Mouse (Mus musculus) MEL (cell line): ENCODE measurements around the gene Nsg1. TPM values are rescaled to one million over a fixed set of nuclear protein-coding genes. Genes with fewer than 3 reads are reported as not detected.

Experiments used
- DNase-seq: peaks from one replicate; pipeline ENCODE4 v3.0.0; 2011; ENCODE audit warnings: low read depth, low spot score
- H3K27ac ChIP-seq: 2 replicates; pipeline ENCODE4 v1.5.1; 2012; ENCODE audit warnings: low read depth, mild to moderate bottlenecking, control low read depth, low read length, moderate library complexity; ENCODE audit not compliant: control insufficient read depth
- H3K27me3 ChIP-seq, 2 experiments: fragments of 150-350 bp in 1 of 2; sonication (generic) in 1 of 2; 2 replicates each; pipeline ENCODE4 v1.6.1; 2012; ENCODE audit warnings: low read length in 2 of 2, mild to moderate bottlenecking in 2 of 2, improper control_type of control experiment in 1 of 2, moderate library complexity in 1 of 2; ENCODE audit not compliant: insufficient read depth in 2 of 2, control insufficient read depth in 1 of 2
- H3K36me3 ChIP-seq, 2 experiments: 2 replicates each; pipeline ENCODE4 v1.6.1; 2012 to 2014; ENCODE audit warnings: low read length in 2 of 2, improper control_type of control experiment in 1 of 2, inconsistent platforms in 1 of 2, mild to moderate bottlenecking in 1 of 2; ENCODE audit not compliant: insufficient read depth in 2 of 2, control insufficient read depth in 1 of 2
- H3K4me1 ChIP-seq, 2 experiments: fragments of 150-350 bp in 1 of 2; sonication (generic) in 1 of 2; 2 replicates each; pipeline ENCODE4 v1.6.1; 2012; ENCODE audit warnings: low read length in 2 of 2, improper control_type of control experiment in 1 of 2, mild to moderate bottlenecking in 1 of 2; ENCODE audit not compliant: insufficient read depth in 2 of 2, control insufficient read depth in 1 of 2
- H3K4me3 ChIP-seq, 2 experiments: fragments of 150-350 bp in 1 of 2; sonication (generic) in 1 of 2; 2 replicates each; pipeline ENCODE4 v1.5.1; 2012; ENCODE audit warnings: low read depth in 2 of 2, low read length in 2 of 2, mild to moderate bottlenecking in 2 of 2, moderate library complexity in 2 of 2, control low read depth in 1 of 2, improper control_type of control experiment in 1 of 2; ENCODE audit not compliant: control insufficient read depth in 1 of 2, insufficient read depth in 1 of 2
- H3K79me2 ChIP-seq: 2 replicates; pipeline ENCODE4 v1.6.1; 2012; ENCODE audit warnings: mild to moderate bottlenecking, low read length, moderate library complexity; ENCODE audit not compliant: control insufficient read depth, poor library complexity, insufficient read depth
- H3K9ac ChIP-seq: 2 replicates; pipeline ENCODE4 v1.6.1; 2012; ENCODE audit warnings: low read depth, mild to moderate bottlenecking, control low read depth, low read length, moderate library complexity; ENCODE audit not compliant: control insufficient read depth, poor library complexity, severe bottlenecking
- H3K9me3 ChIP-seq: fragments of 150-350 bp; sonication (generic); replicated peaks from 2 replicates; pipeline ENCODE4 v1.6.1; 2012; ENCODE audit warnings: mild to moderate bottlenecking, low read length, improper control_type of control experiment, moderate library complexity; ENCODE audit not compliant: insufficient read depth
- CHD2 ChIP-seq: IDR thresholded peaks from 2 replicates; pipeline ENCODE4 v1.6.1; 2011; ENCODE audit warnings: low read length, improper control_type of control experiment
- CTCF ChIP-seq, 3 experiments: IDR thresholded peaks in 2 of 3; conservative IDR thresholded peaks in 1 of 3; 2 replicates each; pipeline ENCODE4 v1.5.1; 2011 to 2012; ENCODE audit warnings: low read length in 3 of 3, low read depth in 2 of 3, mild to moderate bottlenecking in 2 of 3, improper control_type of control experiment in 1 of 3, inconsistent platforms in 1 of 3, mixed read lengths in 1 of 3, moderate library complexity in 1 of 3; ENCODE audit not compliant: control insufficient read depth in 1 of 3, insufficient read depth in 1 of 3, poor library complexity in 1 of 3, severe bottlenecking in 1 of 3
- EP300 ChIP-seq, 2 experiments: IDR thresholded peaks; 2 replicates each; pipeline ENCODE4 v1.6.1; 2011; ENCODE audit warnings: improper control_type of control experiment in 2 of 2, low read length in 2 of 2, low read depth in 1 of 2, mild to moderate bottlenecking in 1 of 2
- ETS1 ChIP-seq: IDR thresholded peaks from 2 replicates; pipeline ENCODE4 v1.6.1; 2012; ENCODE audit warnings: low read depth, mild to moderate bottlenecking, inconsistent platforms, low read length, improper control_type of control experiment, moderate library complexity
- GATA1 ChIP-seq: IDR thresholded peaks from 2 replicates; pipeline ENCODE4 v1.6.1; 2011; ENCODE audit warnings: low read depth, low read length, improper control_type of control experiment
- HCFC1 ChIP-seq: IDR thresholded peaks from 2 replicates; pipeline ENCODE4 v1.6.1; 2012; ENCODE audit warnings: low read depth, mild to moderate bottlenecking, inconsistent platforms, low read length, improper control_type of control experiment, moderate library complexity
- MEF2A ChIP-seq: IDR thresholded peaks from 2 replicates; pipeline ENCODE4 v1.6.1; 2014; ENCODE audit warnings: low read depth, mild to moderate bottlenecking, inconsistent platforms, low read length, improper control_type of control experiment; ENCODE audit not compliant: poor library complexity, insufficient replicate concordance, severe bottlenecking; ENCODE audit errors: extremely low read depth
- MYC ChIP-seq: IDR thresholded peaks from 2 replicates; pipeline ENCODE4 v1.6.1; 2011; ENCODE audit warnings: low read depth, mild to moderate bottlenecking, low read length, improper control_type of control experiment, moderate library complexity
- NELFE ChIP-seq: IDR thresholded peaks from 2 replicates; pipeline ENCODE4 v1.6.1; 2011; ENCODE audit warnings: low read depth, low read length, improper control_type of control experiment
- NRF1 ChIP-seq: IDR thresholded peaks from 2 replicates; pipeline ENCODE4 v1.6.1; 2014; ENCODE audit warnings: low read depth, mild to moderate bottlenecking, inconsistent platforms, low read length, improper control_type of control experiment, moderate library complexity; ENCODE audit not compliant: poor library complexity, insufficient read depth, severe bottlenecking
- POLR2AphosphoS2 ChIP-seq: IDR thresholded peaks from 2 replicates; pipeline ENCODE4 v1.6.1; 2011; ENCODE audit warnings: low read length, improper control_type of control experiment
- TBP ChIP-seq: IDR thresholded peaks from 2 replicates; pipeline ENCODE4 v1.8.0; 2011; ENCODE audit warnings: low read depth, low read length, improper control_type of control experiment
- TCF12 ChIP-seq: IDR thresholded peaks from 2 replicates; pipeline ENCODE4 v1.6.1; 2014; ENCODE audit warnings: low read depth, mild to moderate bottlenecking, inconsistent platforms, low read length, improper control_type of control experiment, moderate library complexity
- UBTF ChIP-seq: IDR thresholded peaks from 2 replicates; pipeline ENCODE4 v1.6.1; 2012; ENCODE audit warnings: low read depth, mild to moderate bottlenecking, inconsistent platforms, low read length, improper control_type of control experiment, moderate library complexity, borderline replicate concordance; ENCODE audit not compliant: insufficient read depth
- USF1 ChIP-seq: IDR thresholded peaks from 2 replicates; pipeline ENCODE4 v1.6.1; 2014; ENCODE audit warnings: low read depth, mild to moderate bottlenecking, inconsistent platforms, low read length, improper control_type of control experiment, moderate library complexity
- ZC3H11A ChIP-seq: IDR thresholded peaks from 2 replicates; pipeline ENCODE4 v1.6.1; 2012; ENCODE audit warnings: low read depth, mild to moderate bottlenecking, inconsistent platforms, low read length, improper control_type of control experiment
- ZKSCAN1 ChIP-seq: IDR thresholded peaks from 2 replicates; pipeline ENCODE4 v1.6.1; 2012; ENCODE audit warnings: low read depth, mild to moderate bottlenecking, inconsistent platforms, low read length, improper control_type of control experiment, moderate library complexity
- ZNF384 ChIP-seq: IDR thresholded peaks from 2 replicates; pipeline ENCODE4 v1.6.1; 2012; ENCODE audit warnings: low read depth, mild to moderate bottlenecking, inconsistent platforms, low read length, improper control_type of control experiment
- polyA plus RNA-seq, 2 experiments: library from polyadenylated mRNA; stranded (reverse) in 1 of 2; unstranded in 1 of 2; fragments of >175 nt in 1 of 2; fragments of >200 nt in 1 of 2; gene quantifications; 2 replicates each; pipeline versions ENCODE4 v1.2.1 to v1.2.4; 2012; ENCODE audit warnings: low replicate concordance in 2 of 2, low read depth in 1 of 2; ENCODE audit not compliant: insufficient read length in 2 of 2, insufficient read depth in 1 of 2, missing spikeins in 1 of 2
- total RNA-seq: library from RNA; depleted of rRNA; stranded (reverse); fragments of 300-350 nt; gene quantifications from 2 replicates; pipeline ENCODE4 v1.2.3, GENCODE M21; 2012

The Nsg1 gene
- total and polyA plus RNA-seq, 3 experiments = 0.12 to 0.18 TPM; not detected in 1

DNA sequence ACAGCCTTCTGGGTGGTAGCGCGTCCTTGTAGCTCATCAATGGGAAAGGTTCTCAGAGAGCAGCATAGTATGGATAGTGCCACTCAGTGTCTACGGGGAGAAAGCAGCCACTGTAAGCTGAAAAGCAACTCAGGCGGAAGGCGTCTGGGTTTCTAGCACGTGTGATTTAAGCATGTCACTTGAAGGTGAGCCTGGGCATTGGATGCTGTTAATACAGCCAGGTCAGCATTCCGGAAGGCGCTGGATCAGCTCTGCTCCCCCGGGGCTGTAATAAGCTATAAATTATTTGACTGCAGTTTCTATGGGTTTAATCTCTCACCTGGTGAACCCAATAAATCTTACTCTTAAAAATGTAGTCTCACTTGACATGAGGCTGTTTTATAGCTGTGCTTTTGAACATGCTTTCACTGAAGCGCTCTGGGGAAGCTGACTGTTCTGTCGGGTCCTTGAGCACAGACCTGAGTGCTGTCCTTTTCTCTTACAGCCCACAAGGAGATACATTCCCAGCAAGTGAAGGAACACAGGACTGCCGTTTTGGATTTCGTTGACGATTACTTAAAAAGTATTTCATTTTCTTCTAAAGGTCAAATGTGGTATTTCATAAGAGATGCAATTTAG lies 53.5 kb downstream of the Nsg1 start:
- TF ChIP-seq TCF12 = no peak
- TF ChIP-seq, all 39 proteins: peak for 0
- no peak for DNase-seq

DNA sequence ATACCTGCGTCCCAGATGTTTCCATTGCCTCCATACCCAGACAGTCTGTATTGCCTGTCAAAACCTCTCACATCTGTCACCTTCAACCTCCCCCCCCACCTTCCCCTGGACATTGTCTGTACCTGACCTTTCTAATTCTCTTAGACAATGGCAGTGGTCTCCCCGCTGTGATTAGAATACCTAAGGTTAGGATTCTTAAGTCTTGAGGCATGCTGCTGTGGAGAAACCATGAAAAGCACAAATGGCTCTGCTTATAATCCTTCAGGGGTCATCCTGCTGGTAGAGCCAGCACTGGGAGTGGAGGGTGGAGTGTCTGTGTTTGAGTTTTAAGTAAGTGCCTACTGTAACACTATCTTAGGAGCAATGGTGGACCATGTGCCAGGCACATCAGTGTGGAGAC lies 56.8 kb downstream of the Nsg1 start:
- Histone ChIP-seq H3K36me3 (peaks cover 0 to 2% of the 10 kb centered on the region in 2 experiments; a peak in 2 of 4 replicates), H3K79me2 (no peaks in the 10 kb centered on the region)

More for the DNA sequence above, 53.5 kb downstream of the Nsg1 start:
- Histone ChIP-seq H3K36me3 (peaks cover 0 to 2% of the 10 kb centered on the region in 2 experiments; a peak in 2 of 4 replicates), H3K9me3 (no peaks in the 10 kb centered on the region), H3K27me3 (no peaks in the 10 kb centered on the region), H3K9ac (no peak overlapping the region), H3K27ac (no peak overlapping the region), H3K4me1 (no peaks in the 10 kb centered on the region), H3K4me3 (no peak overlapping the region), H3K79me2 (no peaks in the 10 kb centered on the region)

DNA sequence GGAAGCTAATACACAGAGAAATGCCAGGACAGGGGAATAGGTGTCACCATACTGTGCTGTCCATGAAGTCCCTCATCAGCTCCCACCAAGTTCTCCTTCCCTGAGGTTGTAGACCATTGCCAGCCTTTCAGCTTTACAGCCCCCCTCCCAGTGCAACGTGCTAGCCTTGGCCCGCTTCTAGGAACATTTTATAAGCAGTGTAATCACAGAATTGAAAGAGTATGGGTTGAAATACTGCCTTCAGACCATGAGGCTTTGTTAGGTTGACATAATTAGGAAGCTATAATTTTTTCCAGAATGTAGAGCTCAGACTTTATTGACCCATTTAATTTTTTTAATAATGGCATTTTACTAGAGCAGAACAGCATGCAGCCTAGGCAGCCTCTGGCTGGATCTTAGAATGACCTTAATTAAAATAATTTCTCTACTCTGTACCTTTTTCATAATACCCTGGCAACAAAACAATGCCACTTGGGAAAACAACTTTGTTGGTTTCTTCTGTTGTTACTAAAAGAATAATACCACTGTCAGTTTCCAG lies 60.5 kb downstream of the Nsg1 start:
- no peaks in the 10 kb centered on the region for H3K4me1 ChIP-seq
- no peaks in the 10 kb centered on the region for H3K79me2 ChIP-seq
- H3K9me3 ChIP-seq = no peaks in the 10 kb centered on the region
- H3K36me3 ChIP-seq = no peaks in the 10 kb centered on the region; a peak in 1 of 4 replicates
- no peak overlapping the region for H3K4me3 ChIP-seq
- H3K27me3 ChIP-seq = no peaks in the 10 kb centered on the region
- H3K9ac ChIP-seq = no peak overlapping the region
- DNase-seq = no peak
- no peak overlapping the region for H3K27ac ChIP-seq
- no peak for TF ChIP-seq CHD2
- no peak for TF ChIP-seq ZKSCAN1
- no peak for TF ChIP-seq TBP
- TF ChIP-seq USF1 = no peak
- TF ChIP-seq MEF2A = no peak
- TF ChIP-seq ZC3H11A = no peak
- no peak for TF ChIP-seq HCFC1
- no peak for TF ChIP-seq MYC
- no peak for TF ChIP-seq EP300 (IDR thresholded peaks at IDR 0.05; ENCODE audit: low read depth in 1 of 2, low read length in 2 of 2)
- no peak for TF ChIP-seq CTCF (IDR thresholded peaks at IDR 0.05 in 2 of 3, conservative IDR thresholded peaks at IDR 0.05 in 1 of 3; ENCODE audit: control insufficient read depth in 1 of 3, insufficient read depth in 1 of 3, low read depth in 2 of 3, low read length in 3 of 3, poor library complexity in 1 of 3, severe bottlenecking in 1 of 3)
- TF ChIP-seq UBTF = no peak
- TF ChIP-seq TCF12 = no peak
- TF ChIP-seq NRF1 = no peak
- no peak for TF ChIP-seq ZNF384

More for the DNA sequence above, 56.8 kb downstream of the Nsg1 start:
- no peaks in the 10 kb centered on the region for H3K27me3 ChIP-seq
- no peak overlapping the region for H3K9ac ChIP-seq
- TF ChIP-seq ZKSCAN1 = no peak
- TF ChIP-seq NELFE = no peak
- TF ChIP-seq ETS1 = no peak
- TF ChIP-seq POLR2AphosphoS2 = no peak
- TF ChIP-seq GATA1 = no peak
- H3K4me3 ChIP-seq = no peak overlapping the region
- no peak overlapping the region for H3K27ac ChIP-seq
- DNase-seq = no peak
- no peaks in the 10 kb centered on the region for H3K4me1 ChIP-seq
- no peaks in the 10 kb centered on the region for H3K9me3 ChIP-seq
